Mouse (Mus musculus): ENCODE measurements around the gene Rpa1. TPM values are rescaled to one million over a fixed set of nuclear protein-coding genes. Genes with fewer than 3 reads are reported as not detected.
"Not testable (repeated sequence)": the region's sequence is repeated elsewhere in the genome, so short reads cannot be mapped to it uniquely, and the experiment has no call there.

Rpa1 gene
- polyA plus RNA-seq, 1 experiment from 2014 or later: 100 TPM

DNA sequence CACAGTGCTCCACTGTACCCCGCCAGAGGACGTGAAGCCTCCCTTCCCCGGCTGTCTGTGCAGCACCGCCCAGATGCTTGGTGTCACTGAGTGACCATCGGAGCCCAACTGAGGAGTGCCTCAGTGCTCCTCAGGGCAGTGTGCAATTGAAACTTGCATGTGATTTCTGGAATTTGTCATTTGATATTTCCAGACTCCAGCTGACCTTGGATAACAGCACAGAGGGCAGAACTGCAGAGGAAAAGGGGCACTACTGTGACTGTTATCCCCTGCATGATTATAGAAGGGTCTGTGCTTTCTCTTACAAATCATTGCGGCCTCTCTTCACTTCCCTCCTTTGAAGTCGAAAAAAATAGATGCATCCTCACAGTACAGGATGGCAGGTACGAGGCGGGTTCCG, 60.2 kb downstream of the Rpa1 start:
- ATAC-seq (ENCODE audit: low FRiP score): no peak
- no peaks in the 10 kb centered on the region for H3K9me3 ChIP-seq (ENCODE audit: control insufficient read depth, low read length)
- peaks cover 9% of the 10 kb centered on the region for H3K27me3 ChIP-seq (ENCODE audit: control insufficient read depth, insufficient read depth, low read length)
- H3K4me1 ChIP-seq (replicated peaks; ENCODE audit: control insufficient read depth, insufficient read depth, low read length): peaks cover under 1% of the 10 kb centered on the region; the same call in 1 of the 2 replicates
- no peaks in the 10 kb centered on the region for H3K36me3 ChIP-seq (ENCODE audit: control insufficient read depth, insufficient read depth, low read length)
- H3K27ac ChIP-seq (ENCODE audit: low read depth, low read length): no peak overlapping the region
- no peak overlapping the region for H3K4me3 ChIP-seq (ENCODE audit: low read depth, low read length)
- no peak for DNase-seq (ENCODE audit: low spot score)
- 74% methylated on average over 10 of the region's 10 CpGs for WGBS
- H3K4me2 ChIP-seq (replicated peaks; ENCODE audit: low read depth, low read length): no peak overlapping the region
- no peak overlapping the region for H3K9ac ChIP-seq (ENCODE audit: low read depth, low read length)

DNA sequence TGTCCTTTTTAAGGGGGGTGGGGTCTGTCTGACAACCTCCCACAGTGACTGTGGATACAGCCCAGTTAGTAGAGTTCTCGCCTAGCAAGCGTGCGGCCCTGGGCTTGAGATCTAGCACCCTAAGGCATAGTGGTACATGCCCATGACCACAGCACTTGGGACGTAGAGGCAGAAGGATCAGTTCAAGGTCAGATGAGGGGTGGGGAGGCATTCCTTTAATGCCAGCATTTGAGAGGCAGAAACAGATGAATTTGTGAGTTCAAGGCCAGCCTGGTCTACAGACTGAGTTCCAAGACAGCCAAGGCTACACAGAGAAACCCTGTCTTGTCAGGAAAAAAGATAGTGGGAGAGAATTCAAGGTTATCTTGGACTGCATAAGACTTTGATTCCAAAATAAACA, 61.3 kb downstream of the Rpa1 start:
- 89% methylated on average over 4 of the region's 4 CpGs for WGBS
- H3K4me3 ChIP-seq (ENCODE audit: low read depth, low read length): no peak overlapping the region
- H3K27ac ChIP-seq (ENCODE audit: low read depth, low read length): no peak overlapping the region
- H3K9ac ChIP-seq (ENCODE audit: low read depth, low read length): no peak overlapping the region
- ATAC-seq (ENCODE audit: low FRiP score) (no peak), DNase-seq (ENCODE audit: low spot score) (no peak)
- H3K9me3 ChIP-seq (ENCODE audit: control insufficient read depth, low read length): no peaks in the 10 kb centered on the region
- no peak overlapping the region for H3K4me2 ChIP-seq (replicated peaks; ENCODE audit: low read depth, low read length)
- no peaks in the 10 kb centered on the region for H3K36me3 ChIP-seq (ENCODE audit: control insufficient read depth, insufficient read depth, low read length)
- H3K4me1 ChIP-seq (replicated peaks; ENCODE audit: control insufficient read depth, insufficient read depth, low read length): peaks cover 8% of the 10 kb centered on the region; the same call in 1 of the 2 replicates
- peaks cover 17% of the 10 kb centered on the region for H3K27me3 ChIP-seq (ENCODE audit: control insufficient read depth, insufficient read depth, low read length)

DNA sequence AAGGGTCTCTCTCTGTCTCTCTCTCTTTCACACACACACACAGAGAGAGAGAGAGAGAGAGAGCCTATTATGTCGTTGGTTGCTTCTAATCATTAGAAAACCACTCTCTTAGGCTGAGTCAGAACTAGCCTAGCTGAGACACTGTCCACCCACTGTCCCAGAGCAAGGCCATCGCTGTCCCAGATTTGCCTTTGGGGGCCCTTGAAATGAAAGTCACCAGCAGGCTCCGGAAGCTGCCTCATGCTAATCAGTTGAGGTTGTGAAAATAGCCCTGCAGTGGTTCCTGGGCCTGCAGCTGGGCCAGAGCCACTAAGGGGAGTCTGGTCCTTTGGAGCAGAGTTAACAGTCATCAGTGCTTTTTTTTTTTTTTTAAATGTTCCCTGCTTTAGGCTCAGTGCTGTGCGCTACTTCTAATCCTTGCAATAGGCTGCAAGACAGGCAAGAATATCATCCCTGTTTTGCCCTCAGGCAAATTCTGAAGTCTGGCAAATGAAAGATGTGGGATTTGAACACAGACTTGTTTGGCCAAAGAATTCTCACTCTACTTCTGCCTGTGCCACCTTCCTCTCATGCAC, 62.1 kb downstream of the Rpa1 start:
- Histone ChIP-seq H3K4me3 (ENCODE audit: low read depth, low read length) (no peak overlapping the region), H3K9me3 (ENCODE audit: control insufficient read depth, low read length) (no peaks in the 10 kb centered on the region), H3K36me3 (ENCODE audit: control insufficient read depth, insufficient read depth, low read length) (no peaks in the 10 kb centered on the region), H3K27me3 (ENCODE audit: control insufficient read depth, insufficient read depth, low read length) (peaks cover 23% of the 10 kb centered on the region), H3K9ac (ENCODE audit: low read depth, low read length) (no peak overlapping the region), H3K4me2 (replicated peaks; ENCODE audit: low read depth, low read length) (no peak overlapping the region), H3K27ac (ENCODE audit: low read depth, low read length) (no peak overlapping the region), H3K4me1 (replicated peaks; ENCODE audit: control insufficient read depth, insufficient read depth, low read length) (peaks cover 9% of the 10 kb centered on the region; the same call in 1 of the 2 replicates)
- WGBS: 52% methylated on average over 4 of the region's 4 CpGs
- ATAC-seq (ENCODE audit: low FRiP score) (no peak), DNase-seq (ENCODE audit: low spot score) (no peak)

DNA sequence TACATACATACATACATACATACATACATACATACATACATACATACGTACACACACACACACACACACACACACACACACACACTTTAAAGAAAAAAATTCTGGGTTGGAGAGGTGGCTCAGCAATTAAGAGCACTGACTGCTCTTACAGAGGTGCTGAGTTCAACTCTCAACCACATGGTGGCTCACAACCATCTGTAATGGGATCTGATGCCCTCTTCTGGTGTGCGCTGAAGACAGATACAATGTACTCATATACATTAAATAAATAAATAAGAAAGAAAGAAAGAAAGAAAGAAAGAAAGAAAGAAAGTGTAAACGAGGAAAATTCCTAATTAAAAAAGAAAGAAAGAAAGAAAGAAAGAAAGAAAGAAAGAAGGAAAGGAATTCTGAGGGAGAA, 64.3 kb downstream of the Rpa1 start:
- H3K27ac ChIP-seq (ENCODE audit: low read depth, low read length); H3K4me2 ChIP-seq (replicated peaks; ENCODE audit: low read depth, low read length); DNase-seq (ENCODE audit: low spot score); H3K9ac ChIP-seq (ENCODE audit: low read depth, low read length); H3K36me3 ChIP-seq (ENCODE audit: control insufficient read depth, insufficient read depth, low read length); H3K4me3 ChIP-seq (ENCODE audit: low read depth, low read length); H3K9me3 ChIP-seq (ENCODE audit: control insufficient read depth, low read length); ATAC-seq (ENCODE audit: low FRiP score): not testable (repeated sequence)
- Histone ChIP-seq H3K27me3 (ENCODE audit: control insufficient read depth, insufficient read depth, low read length) (peaks cover 27% of the 10 kb centered on the region), H3K4me1 (replicated peaks; ENCODE audit: control insufficient read depth, insufficient read depth, low read length) (peaks cover 16% of the 10 kb centered on the region; the same call in 1 of the 2 replicates)
- WGBS: 73% methylated on average over 3 of the region's 3 CpGs

DNA sequence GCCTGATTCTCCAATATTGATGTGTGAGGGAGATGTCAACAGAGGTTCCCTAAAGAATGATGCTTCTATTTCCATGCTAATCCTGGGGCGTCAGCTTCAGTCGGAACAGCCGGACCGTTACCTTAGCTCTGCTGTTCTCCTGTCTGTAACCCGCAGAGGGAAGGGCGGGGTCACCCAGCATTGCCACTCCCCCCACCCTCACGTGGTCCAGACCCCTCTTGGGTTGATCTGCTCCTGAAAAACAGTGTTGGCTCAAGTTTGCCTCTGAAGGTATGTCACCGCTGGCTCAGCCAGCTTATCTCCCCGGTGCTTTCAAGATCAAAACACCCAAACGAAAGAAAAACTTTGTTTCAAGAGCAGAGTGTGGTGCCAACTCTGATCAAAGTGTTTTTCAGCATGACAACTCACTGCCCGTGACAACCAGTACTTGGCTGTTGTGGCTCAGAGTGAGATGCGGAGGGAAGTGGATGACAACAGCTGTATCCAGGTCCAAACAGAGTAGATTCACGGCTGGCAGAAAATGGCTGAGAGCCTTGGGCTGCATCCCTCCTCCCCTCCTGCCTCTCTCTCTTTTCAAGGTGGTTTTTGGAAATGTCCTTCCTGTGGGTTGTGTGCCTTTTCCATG, 65.5 kb downstream of the Rpa1 start:
- H3K9ac ChIP-seq (ENCODE audit: low read depth, low read length): no peak overlapping the region
- H3K9me3 ChIP-seq (ENCODE audit: control insufficient read depth, low read length): no peaks in the 10 kb centered on the region
- 9% methylated on average over 13 of the region's 13 CpGs for WGBS
- DNase-seq (ENCODE audit: low spot score): no peak
- H3K36me3 ChIP-seq (ENCODE audit: control insufficient read depth, insufficient read depth, low read length): no peaks in the 10 kb centered on the region
- H3K4me2 ChIP-seq (replicated peaks; ENCODE audit: low read depth, low read length): no peak overlapping the region
- ATAC-seq (ENCODE audit: low FRiP score): no peak
- no peak overlapping the region for H3K27ac ChIP-seq (ENCODE audit: low read depth, low read length)
- no peak overlapping the region for H3K4me3 ChIP-seq (ENCODE audit: low read depth, low read length)
- H3K27me3 ChIP-seq (ENCODE audit: control insufficient read depth, insufficient read depth, low read length): peaks cover 27% of the 10 kb centered on the region
- peaks cover 16% of the 10 kb centered on the region; the same call in 1 of the 2 replicates for H3K4me1 ChIP-seq (replicated peaks; ENCODE audit: control insufficient read depth, insufficient read depth, low read length)

DNA sequence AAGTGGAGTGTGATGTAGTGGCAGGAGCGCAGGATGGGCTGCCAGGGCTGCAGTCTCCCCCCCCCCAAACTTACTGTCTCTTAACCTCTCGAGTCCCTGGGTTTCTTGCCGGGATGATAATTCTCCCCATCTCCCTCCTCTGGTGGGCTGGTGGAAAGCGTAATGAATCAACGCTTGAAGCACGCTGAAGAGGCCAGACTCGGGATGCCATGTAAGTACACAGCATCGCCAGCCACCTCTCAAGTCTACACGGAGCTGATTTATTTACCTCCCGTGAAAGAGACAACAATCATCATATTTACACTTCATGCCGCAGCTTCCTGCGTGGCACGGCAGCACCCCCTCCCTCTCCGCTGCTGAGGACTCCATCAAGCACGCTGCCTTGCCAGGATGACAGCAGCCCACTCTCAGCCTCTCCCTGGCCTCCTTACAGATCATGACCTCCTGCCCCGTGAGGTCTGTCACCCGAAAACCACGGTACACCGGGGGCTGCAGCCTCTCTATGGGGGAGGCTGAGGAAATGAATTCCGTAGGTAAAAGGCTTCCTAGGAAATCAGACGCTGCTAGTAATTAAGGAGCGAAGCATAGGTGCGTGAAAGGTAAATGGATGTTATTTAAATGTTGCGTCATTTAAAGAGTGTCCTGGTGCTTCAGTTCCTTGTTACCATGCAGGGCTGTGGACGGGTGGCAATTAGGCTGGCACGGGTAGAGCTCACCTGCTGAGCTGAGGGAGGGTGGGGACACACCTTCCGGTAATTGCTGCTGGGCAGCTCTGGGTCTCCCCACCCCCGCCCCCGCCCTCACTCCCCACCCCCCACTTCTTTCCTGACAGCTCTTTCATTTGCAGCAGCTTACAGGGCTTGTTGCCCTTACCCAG, 66.5 kb downstream of the Rpa1 start:
- Histone ChIP-seq H3K36me3 (ENCODE audit: control insufficient read depth, insufficient read depth, low read length) (no peaks in the 10 kb centered on the region), H3K4me1 (replicated peaks; ENCODE audit: control insufficient read depth, insufficient read depth, low read length) (peaks cover 16% of the 10 kb centered on the region; the same call in 1 of the 2 replicates), H3K9me3 (ENCODE audit: control insufficient read depth, low read length) (no peaks in the 10 kb centered on the region), H3K4me3 (ENCODE audit: low read depth, low read length) (no peak overlapping the region), H3K27me3 (ENCODE audit: control insufficient read depth, insufficient read depth, low read length) (peaks cover 27% of the 10 kb centered on the region), H3K9ac (ENCODE audit: low read depth, low read length) (no peak overlapping the region), H3K27ac (ENCODE audit: low read depth, low read length) (no peak overlapping the region), H3K4me2 (replicated peaks; ENCODE audit: low read depth, low read length) (peak overlapping the region; percentile 8; the same call in 1 of the 2 replicates)
- WGBS: 4% methylated on average over 29 of the region's 29 CpGs
- no peak for DNase-seq (ENCODE audit: low spot score)
- no peak for ATAC-seq (ENCODE audit: low FRiP score)

DNA sequence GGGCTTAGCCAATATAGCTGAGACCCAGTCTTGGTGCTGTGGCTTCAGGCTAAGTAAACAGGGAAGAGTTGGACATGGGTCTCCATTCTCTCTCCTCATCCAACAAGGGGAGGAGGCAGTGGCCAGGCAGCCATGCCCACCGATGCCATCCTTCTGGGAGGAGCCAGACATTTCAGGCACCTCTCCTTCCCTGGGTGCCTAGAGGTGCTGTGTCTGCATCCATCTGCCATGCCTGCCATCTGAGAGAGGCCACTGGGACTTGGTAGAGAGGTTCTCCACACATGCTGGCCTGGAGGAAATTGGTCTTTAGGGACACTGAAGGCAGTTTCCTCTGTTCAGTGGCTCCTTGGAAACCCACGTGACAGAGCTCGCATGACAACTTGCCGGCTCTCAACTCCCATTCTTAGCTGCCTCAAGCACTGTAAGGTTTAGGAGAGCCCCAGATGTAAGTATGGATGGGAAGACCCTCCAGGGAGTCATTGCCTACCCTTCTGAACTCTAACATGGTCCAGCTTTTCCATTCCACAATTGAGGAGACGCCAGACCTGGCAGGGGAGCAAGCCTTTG, 67.6 kb downstream of the Rpa1 start:
- DNase-seq (ENCODE audit: low spot score): no peak
- WGBS: 46% methylated on average over 5 of the region's 5 CpGs
- no peak overlapping the region for H3K4me3 ChIP-seq (ENCODE audit: low read depth, low read length)
- no peaks in the 10 kb centered on the region for H3K36me3 ChIP-seq (ENCODE audit: control insufficient read depth, insufficient read depth, low read length)
- no peaks in the 10 kb centered on the region for H3K9me3 ChIP-seq (ENCODE audit: control insufficient read depth, low read length)
- H3K4me2 ChIP-seq (replicated peaks; ENCODE audit: low read depth, low read length): no peak overlapping the region
- H3K27ac ChIP-seq (ENCODE audit: low read depth, low read length): no peak overlapping the region
- no peak overlapping the region for H3K9ac ChIP-seq (ENCODE audit: low read depth, low read length)
- H3K4me1 ChIP-seq (replicated peaks; ENCODE audit: control insufficient read depth, insufficient read depth, low read length): peaks cover 16% of the 10 kb centered on the region; the same call in 1 of the 2 replicates
- no peak for ATAC-seq (ENCODE audit: low FRiP score)
- H3K27me3 ChIP-seq (ENCODE audit: control insufficient read depth, insufficient read depth, low read length): peaks cover 27% of the 10 kb centered on the region

DNA sequence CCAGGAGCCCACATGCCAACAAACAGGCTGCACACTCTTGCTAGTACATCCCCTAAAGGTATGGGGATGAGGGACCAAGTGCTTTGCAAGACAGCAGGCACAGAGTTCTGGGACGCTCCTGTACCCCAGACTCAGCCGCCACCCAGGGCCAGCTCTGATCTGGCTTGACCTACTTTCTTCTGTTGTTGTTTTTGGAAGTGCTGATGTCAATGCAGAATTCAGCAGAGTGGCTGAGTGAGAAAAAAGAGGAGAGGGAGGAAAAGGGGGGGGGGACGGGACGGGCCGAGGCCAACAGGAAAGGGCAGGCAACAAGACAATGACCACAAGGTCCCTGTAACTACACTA, 68.1 kb downstream of the Rpa1 start:
- H3K4me3 ChIP-seq (ENCODE audit: low read depth, low read length): no peak overlapping the region
- ATAC-seq (ENCODE audit: low FRiP score) (no peak), DNase-seq (ENCODE audit: low spot score) (no peak)
- H3K27me3 ChIP-seq (ENCODE audit: control insufficient read depth, insufficient read depth, low read length): peaks cover 27% of the 10 kb centered on the region
- peaks cover 17% of the 10 kb centered on the region; the same call in 1 of the 2 replicates for H3K4me1 ChIP-seq (replicated peaks; ENCODE audit: control insufficient read depth, insufficient read depth, low read length)
- H3K4me2 ChIP-seq (replicated peaks; ENCODE audit: low read depth, low read length): no peak overlapping the region
- no peak overlapping the region for H3K9ac ChIP-seq (ENCODE audit: low read depth, low read length)
- 54% methylated on average over 5 of the region's 5 CpGs for whole genome bisulfite sequencing
- no peak overlapping the region for H3K27ac ChIP-seq (ENCODE audit: low read depth, low read length)
- H3K36me3 ChIP-seq (ENCODE audit: control insufficient read depth, insufficient read depth, low read length): no peaks in the 10 kb centered on the region
- H3K9me3 ChIP-seq (ENCODE audit: control insufficient read depth, low read length): no peaks in the 10 kb centered on the region

All from hindbrain, embryonic 11.5 days (tissue).